Mouse (Mus musculus): ENCODE measurements around the gene M1ap. TPM values are rescaled to one million over a fixed set of nuclear protein-coding genes. Genes with fewer than 3 reads are reported as not detected.

Gene M1ap
- polyA plus RNA-seq, 1 experiment: 10.3 TPM

GRCm38 (mm10) chr6:83015749-83016148, 69.0 kb downstream of the M1ap start:
- peak overlapping the region; percentile 12 for H3K4me3 ChIP-seq (replicated peaks; ENCODE audit: control insufficient read depth, low read depth, low read length)
- 77% methylated on average over 2 of the region's 2 CpGs for WGBS
- H3K27ac ChIP-seq (ENCODE audit: control insufficient read depth, insufficient read depth, low read depth, low read length, poor library complexity): peak overlapping the region; percentile 47
- H3K4me1 ChIP-seq (ENCODE audit: control insufficient read depth, insufficient read depth, low read length): peaks cover 10% of the 10 kb centered on the region
- TF ChIP-seq CTCF (IDR thresholded peaks at IDR 0.05; ENCODE audit: control insufficient read depth, insufficient read depth, low read length): no peak
- no peak for TF ChIP-seq POLR2A (IDR thresholded peaks at IDR 0.05; ENCODE audit: borderline replicate concordance, control insufficient read depth, low read depth, low read length)

GRCm38 (mm10) chr6:83017190-83017589, 70.5 kb downstream of the M1ap start:
- Histone ChIP-seq H3K4me3 (replicated peaks; ENCODE audit: control insufficient read depth, low read depth, low read length) (no peak overlapping the region), H3K27ac (ENCODE audit: control insufficient read depth, insufficient read depth, low read depth, low read length, poor library complexity) (peak overlapping the region; percentile 75), H3K4me1 (ENCODE audit: control insufficient read depth, insufficient read depth, low read length) (peaks cover 8% of the 10 kb centered on the region)
- TF ChIP-seq CTCF (IDR thresholded peaks at IDR 0.05; ENCODE audit: control insufficient read depth, insufficient read depth, low read length): no peak
- TF ChIP-seq POLR2A (IDR thresholded peaks at IDR 0.05; ENCODE audit: borderline replicate concordance, control insufficient read depth, low read depth, low read length): no peak
- WGBS: 67% methylated on average over 3 of the region's 3 CpGs

- peaks cover 4% of the 10 kb centered on the region for H3K4me1 ChIP-seq (ENCODE audit: control insufficient read depth, insufficient read depth, low read length)
- no peak overlapping the region for H3K4me3 ChIP-seq (replicated peaks; ENCODE audit: control insufficient read depth, low read depth, low read length)
- no peak overlapping the region for H3K27ac ChIP-seq (ENCODE audit: control insufficient read depth, insufficient read depth, low read depth, low read length, poor library complexity)
- TF ChIP-seq CTCF (IDR thresholded peaks at IDR 0.05; ENCODE audit: control insufficient read depth, insufficient read depth, low read length): no peak
- TF ChIP-seq POLR2A (IDR thresholded peaks at IDR 0.05; ENCODE audit: borderline replicate concordance, control insufficient read depth, low read depth, low read length): no peak
- WGBS: 72% methylated on average over 3 of the region's 3 CpGs
These were observed 72.3 kb downstream of the M1ap start for GRCm38 (mm10) chr6:83019044-83019443.

GRCm38 (mm10) chr6:83020121-83020520, 73.4 kb downstream of the M1ap start:
- no peak overlapping the region for H3K27ac ChIP-seq (ENCODE audit: control insufficient read depth, insufficient read depth, low read depth, low read length, poor library complexity)
- H3K4me3 ChIP-seq (replicated peaks; ENCODE audit: control insufficient read depth, low read depth, low read length): no peak overlapping the region
- H3K4me1 ChIP-seq (ENCODE audit: control insufficient read depth, insufficient read depth, low read length): peaks cover 4% of the 10 kb centered on the region
- TF ChIP-seq CTCF (IDR thresholded peaks at IDR 0.05; ENCODE audit: control insufficient read depth, insufficient read depth, low read length) (no peak), POLR2A (IDR thresholded peaks at IDR 0.05; ENCODE audit: borderline replicate concordance, control insufficient read depth, low read depth, low read length) (no peak)
- WGBS: 52% methylated on average over 6 of the region's 6 CpGs

GRCm38 (mm10) chr6:83020836-83021593, 74.3 kb downstream of the M1ap start:
- Histone ChIP-seq H3K27ac (ENCODE audit: control insufficient read depth, insufficient read depth, low read depth, low read length, poor library complexity) (no peak overlapping the region), H3K4me3 (replicated peaks; ENCODE audit: control insufficient read depth, low read depth, low read length) (no peak overlapping the region), H3K4me1 (ENCODE audit: control insufficient read depth, insufficient read depth, low read length) (peaks cover 6% of the 10 kb centered on the region)
- TF ChIP-seq POLR2A (IDR thresholded peaks at IDR 0.05; ENCODE audit: borderline replicate concordance, control insufficient read depth, low read depth, low read length): no peak
- no peak for TF ChIP-seq CTCF (IDR thresholded peaks at IDR 0.05; ENCODE audit: control insufficient read depth, insufficient read depth, low read length)
- 74% methylated on average over 4 of the region's 4 CpGs for WGBS

GRCm38 (mm10) chr6:83023008-83023407, 76.3 kb downstream of the M1ap start:
- Histone ChIP-seq H3K4me1 (ENCODE audit: control insufficient read depth, insufficient read depth, low read length) (peaks cover 7% of the 10 kb centered on the region; the same call in 1 of the 2 replicates), H3K27ac (ENCODE audit: control insufficient read depth, insufficient read depth, low read depth, low read length, poor library complexity) (no peak overlapping the region; the same call in 1 of the 2 replicates), H3K4me3 (replicated peaks; ENCODE audit: control insufficient read depth, low read depth, low read length) (no peak overlapping the region)
- WGBS: 78% methylated on average over 9 of the region's 9 CpGs
- TF ChIP-seq POLR2A (IDR thresholded peaks at IDR 0.05; ENCODE audit: borderline replicate concordance, control insufficient read depth, low read depth, low read length): no peak
- no peak for TF ChIP-seq CTCF (IDR thresholded peaks at IDR 0.05; ENCODE audit: control insufficient read depth, insufficient read depth, low read length)

GRCm38 (mm10) chr6:83023786-83024185, 77.1 kb downstream of the M1ap start:
- H3K27ac ChIP-seq (ENCODE audit: control insufficient read depth, insufficient read depth, low read depth, low read length, poor library complexity): no peak overlapping the region
- peaks cover 7% of the 10 kb centered on the region; the same call in 1 of the 2 replicates for H3K4me1 ChIP-seq (ENCODE audit: control insufficient read depth, insufficient read depth, low read length)
- no peak overlapping the region for H3K4me3 ChIP-seq (replicated peaks; ENCODE audit: control insufficient read depth, low read depth, low read length)
- WGBS: 83% methylated on average over 2 of the region's 2 CpGs
- TF ChIP-seq CTCF (IDR thresholded peaks at IDR 0.05; ENCODE audit: control insufficient read depth, insufficient read depth, low read length): no peak

GRCm38 (mm10) chr6:83024421-83024820, 77.7 kb downstream of the M1ap start:
- 52% methylated on average over 4 of the region's 4 CpGs for WGBS
- H3K4me1 ChIP-seq (ENCODE audit: control insufficient read depth, insufficient read depth, low read length): peaks cover 7% of the 10 kb centered on the region; the same call in 1 of the 2 replicates
- TF ChIP-seq CTCF (IDR thresholded peaks at IDR 0.05; ENCODE audit: control insufficient read depth, insufficient read depth, low read length): no peak
- no peak for TF ChIP-seq POLR2A (IDR thresholded peaks at IDR 0.05; ENCODE audit: borderline replicate concordance, control insufficient read depth, low read depth, low read length)
- no peak overlapping the region for H3K4me3 ChIP-seq (replicated peaks; ENCODE audit: control insufficient read depth, low read depth, low read length)
- H3K27ac ChIP-seq (ENCODE audit: control insufficient read depth, insufficient read depth, low read depth, low read length, poor library complexity): no peak overlapping the region

All from bone marrow, adult 2 months (tissue).